Mouse (Mus musculus): ENCODE results near the gene Olfr455. TPM values are rescaled to one million over a fixed set of nuclear protein-coding genes. Genes with fewer than 3 reads are reported as not detected.

The Olfr455 gene
- polyA plus RNA-seq, 1 experiment from 2014 or later: not detected

DNA sequence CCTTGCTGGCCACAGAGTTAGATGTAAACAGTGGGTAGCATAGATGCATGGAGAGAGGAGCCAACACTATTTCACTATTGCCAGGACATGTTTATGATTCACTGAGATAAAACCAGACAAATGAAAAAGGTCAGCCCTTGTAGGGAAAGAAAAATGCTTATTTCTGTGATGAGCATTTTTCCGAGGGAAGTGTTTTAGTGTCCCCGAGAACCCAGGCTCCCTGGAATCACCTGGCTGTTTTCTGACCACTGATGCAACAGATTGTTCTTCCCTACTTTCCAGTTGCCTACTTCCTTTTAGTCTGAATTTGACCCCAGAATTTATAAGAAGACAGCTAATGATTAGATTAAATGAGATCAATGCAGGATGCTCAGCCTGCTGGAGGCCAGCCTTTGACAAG is 1.2 kb downstream of the Olfr455 start:
- WGBS: 85% methylated on average over 2 of the region's 2 CpGs

DNA sequence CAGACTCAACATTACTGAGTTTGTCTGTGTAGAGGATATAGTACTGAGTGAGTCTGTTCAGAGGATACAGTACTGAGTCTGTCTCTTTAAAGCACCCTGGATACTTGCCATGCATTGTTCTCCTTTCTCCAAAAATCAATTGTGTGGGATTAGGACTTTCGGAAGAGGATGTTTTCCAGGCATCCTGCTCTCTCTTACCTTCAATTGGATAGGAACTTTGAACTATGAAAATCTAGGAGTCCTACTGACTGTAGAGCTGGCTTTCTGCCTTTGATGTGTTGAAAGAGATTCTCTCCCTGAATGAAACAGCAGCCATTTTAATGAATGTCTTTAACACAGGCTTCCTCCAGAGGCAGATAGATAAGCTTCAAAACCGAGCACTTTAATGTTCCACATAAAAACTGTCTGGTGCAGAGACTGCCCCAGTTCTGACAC is 1.9 kb downstream of the Olfr455 start:
- H3K36me3 ChIP-seq: no peaks in the 10 kb centered on the region
- H3K4me3 ChIP-seq: no peak overlapping the region
- H3K9ac ChIP-seq: no peak overlapping the region
- no peaks in the 10 kb centered on the region for H3K9me3 ChIP-seq
- no peak overlapping the region for H3K4me2 ChIP-seq (replicated peaks)
- 65% methylated on average over 2 of the region's 2 CpGs for WGBS
- no peak for ATAC-seq (ENCODE audit: insufficient number of reproducible peaks, insufficient read depth, low FRiP score, low TSS enrichment)
- 0 out of 2 replicates have a peak, but pooled peaks cover 4% of the 10 kb centered on the region for H3K4me1 ChIP-seq
- no peaks in the 10 kb centered on the region for H3K27me3 ChIP-seq
- H3K27ac ChIP-seq: no peak overlapping the region

More for the DNA sequence above, 1.2 kb downstream of the Olfr455 start:
- Histone ChIP-seq H3K4me1 (0 out of 2 replicates have a peak, but pooled peaks cover 4% of the 10 kb centered on the region), H3K27me3 (no peaks in the 10 kb centered on the region), H3K36me3 (no peaks in the 10 kb centered on the region), H3K9ac (no peak overlapping the region), H3K4me3 (no peak overlapping the region), H3K27ac (no peak overlapping the region), H3K4me2 (replicated peaks) (no peak overlapping the region), H3K9me3 (no peaks in the 10 kb centered on the region)
- no peak for ATAC-seq (ENCODE audit: insufficient number of reproducible peaks, insufficient read depth, low FRiP score, low TSS enrichment)

DNA sequence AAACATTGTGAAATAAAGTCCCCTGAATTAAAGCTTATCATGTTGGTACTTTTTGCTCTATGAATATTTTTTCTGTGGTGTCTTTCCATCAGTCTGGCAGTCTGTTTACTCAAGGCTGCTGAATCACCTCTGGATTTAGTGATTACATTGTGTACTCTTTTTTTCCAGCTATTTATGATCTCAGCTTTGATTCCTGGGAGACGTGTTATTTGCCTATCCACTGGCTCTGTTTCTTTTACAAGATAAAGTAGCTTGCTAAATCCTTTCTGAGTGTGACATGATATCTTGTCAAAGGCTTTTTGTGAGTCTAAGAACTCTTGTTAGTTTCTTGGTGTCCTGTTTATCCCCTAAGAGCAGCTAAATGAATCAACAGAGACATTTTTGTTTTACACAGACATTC is 2.5 kb downstream of the Olfr455 start:
- WGBS: 57% methylated on average over 1 of the region's 1 CpGs
- H3K9ac ChIP-seq: no peak overlapping the region
- no peaks in the 10 kb centered on the region for H3K36me3 ChIP-seq
- no peaks in the 10 kb centered on the region for H3K27me3 ChIP-seq
- ATAC-seq (ENCODE audit: insufficient number of reproducible peaks, insufficient read depth, low FRiP score, low TSS enrichment): no peak
- no peak overlapping the region for H3K4me3 ChIP-seq
- no peak overlapping the region for H3K27ac ChIP-seq
- no peak overlapping the region for H3K4me2 ChIP-seq (replicated peaks)
- H3K9me3 ChIP-seq: no peaks in the 10 kb centered on the region
- 0 out of 2 replicates have a peak, but pooled peaks cover 4% of the 10 kb centered on the region for H3K4me1 ChIP-seq

DNA sequence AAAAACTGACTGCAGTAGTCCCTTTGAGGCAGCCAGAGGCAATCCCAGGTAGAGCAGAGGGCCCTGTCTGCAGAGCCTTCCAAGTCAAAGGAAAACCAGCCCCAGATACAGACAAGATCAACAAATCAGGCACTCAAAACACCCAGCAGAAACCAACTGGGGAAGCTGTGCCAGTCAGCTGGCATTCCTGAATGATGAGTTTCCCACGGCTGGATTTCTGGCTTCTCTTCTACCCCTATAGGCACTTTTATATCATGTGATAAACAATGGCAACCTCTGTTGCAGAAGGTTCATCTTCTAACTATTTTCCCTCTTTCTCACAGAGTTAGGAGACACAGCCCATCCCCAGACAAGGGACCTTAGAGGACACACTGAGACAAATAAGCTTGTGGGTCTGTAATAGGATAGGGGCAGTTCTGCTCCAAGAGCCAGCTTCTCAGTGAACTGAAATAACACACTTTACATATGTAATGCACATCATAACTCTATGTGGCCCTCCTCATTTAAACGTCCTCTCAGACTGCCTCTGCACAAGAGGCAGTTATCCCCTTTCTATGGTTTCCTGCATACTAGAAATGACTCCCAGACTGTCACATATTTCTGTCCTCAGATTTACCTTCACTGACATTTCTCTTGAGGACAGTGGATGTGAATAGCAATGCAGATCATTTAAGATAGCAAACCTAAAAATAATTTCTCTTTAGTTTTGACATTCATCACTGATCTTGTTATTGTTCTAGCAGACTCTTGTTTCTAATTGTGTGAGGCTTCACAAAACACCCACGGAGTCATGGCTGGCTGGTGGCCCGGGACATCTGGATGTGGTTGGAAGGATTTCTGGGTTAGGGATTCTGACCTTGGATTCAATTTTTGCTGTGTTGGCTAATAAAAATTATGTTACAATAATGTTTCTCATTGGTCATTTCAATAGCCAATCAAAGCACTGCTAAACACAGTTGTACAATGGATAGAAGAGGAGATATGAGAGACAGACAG is 5.1 kb downstream of the Olfr455 start:
- Histone ChIP-seq H3K27me3 (no peaks in the 10 kb centered on the region), H3K9me3 (no peaks in the 10 kb centered on the region), H3K36me3 (no peaks in the 10 kb centered on the region), H3K4me1 (0 out of 2 replicates have a peak, but pooled peaks cover 4% of the 10 kb centered on the region), H3K4me3 (no peak overlapping the region), H3K9ac (no peak overlapping the region), H3K27ac (no peak overlapping the region), H3K4me2 (replicated peaks) (no peak overlapping the region)
- 40% methylated on average over 4 of the region's 4 CpGs for WGBS
- ATAC-seq (ENCODE audit: insufficient number of reproducible peaks, insufficient read depth, low FRiP score, low TSS enrichment): no peak

DNA sequence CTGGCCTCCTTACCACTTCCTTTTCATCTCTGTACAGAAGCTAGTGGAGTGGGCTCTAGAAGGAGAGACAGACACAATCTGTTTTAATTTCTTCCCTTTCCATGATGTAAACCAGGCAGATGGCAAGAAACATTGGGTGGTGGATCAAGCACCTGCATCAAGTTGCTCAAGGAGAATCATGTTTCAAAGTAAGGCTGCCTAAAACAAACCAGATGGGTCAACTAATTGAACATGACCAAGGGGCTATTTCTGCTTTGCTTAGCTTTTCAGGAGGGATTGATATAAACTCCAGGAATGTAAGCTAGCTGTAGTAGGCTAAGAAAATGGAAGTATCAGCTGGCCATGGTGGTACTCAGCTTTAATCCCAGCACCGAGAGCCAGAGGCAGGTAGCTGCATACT is 6.7 kb downstream of the Olfr455 start:
- H3K27me3 ChIP-seq: no peaks in the 10 kb centered on the region
- no peak overlapping the region for H3K4me3 ChIP-seq
- WGBS: 22% methylated on average over 1 of the region's 1 CpGs
- no peak overlapping the region for H3K9ac ChIP-seq
- H3K27ac ChIP-seq: no peak overlapping the region
- no peak overlapping the region for H3K4me2 ChIP-seq (replicated peaks)
- ATAC-seq (ENCODE audit: insufficient number of reproducible peaks, insufficient read depth, low FRiP score, low TSS enrichment): no peak
- 0 out of 2 replicates have a peak, but pooled peaks cover 4% of the 10 kb centered on the region for H3K4me1 ChIP-seq
- no peaks in the 10 kb centered on the region for H3K9me3 ChIP-seq
- H3K36me3 ChIP-seq: no peaks in the 10 kb centered on the region

DNA sequence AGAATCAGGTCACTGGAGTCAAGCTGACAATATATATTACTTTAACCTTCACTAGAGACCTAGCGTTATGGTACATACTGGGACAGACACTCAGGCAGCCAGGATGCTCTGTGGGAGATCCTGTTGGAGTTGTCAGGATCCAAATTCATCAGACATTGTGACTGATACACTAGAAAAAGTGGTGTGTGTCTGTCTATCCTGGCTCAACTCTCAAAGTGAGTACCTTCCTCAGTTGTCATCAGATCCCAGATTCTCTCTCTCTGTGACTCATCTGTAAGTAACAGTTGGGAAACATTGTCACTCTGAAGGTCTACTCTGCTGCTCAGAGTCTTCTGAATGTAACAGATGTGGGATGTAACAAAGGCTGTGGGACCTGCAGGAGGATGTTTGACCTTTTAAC is 7.7 kb downstream of the Olfr455 start:
- 91% methylated on average over 1 of the region's 1 CpGs for WGBS
- H3K4me1 ChIP-seq: 0 out of 2 replicates have a peak, but pooled peaks cover 4% of the 10 kb centered on the region

DNA sequence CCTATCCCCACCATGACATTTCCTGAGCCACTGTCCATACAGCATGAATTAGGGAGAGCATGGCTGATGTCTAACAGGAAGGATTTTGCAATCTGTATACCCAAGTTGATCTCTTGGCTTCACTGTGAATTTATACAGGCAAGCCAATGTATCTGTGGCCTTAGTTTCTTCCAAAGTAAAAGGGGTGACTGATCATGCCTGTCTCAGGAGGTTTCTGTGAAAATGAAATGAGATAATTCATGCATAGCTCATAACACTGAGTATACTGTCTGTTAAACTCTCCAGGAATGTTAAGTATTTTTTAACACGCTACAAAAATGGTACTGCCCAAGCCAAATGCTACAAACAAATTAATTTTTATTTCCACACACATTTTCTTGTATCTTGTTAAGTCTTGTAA is 33.9 kb downstream of the Olfr455 start:
- no peak overlapping the region for H3K9ac ChIP-seq
- H3K27ac ChIP-seq: no peak overlapping the region
- H3K36me3 ChIP-seq: no peaks in the 10 kb centered on the region
- WGBS: 79% methylated on average over 1 of the region's 1 CpGs
- no peak for ATAC-seq (ENCODE audit: insufficient number of reproducible peaks, insufficient read depth, low FRiP score, low TSS enrichment)
- no peaks in the 10 kb centered on the region for H3K4me1 ChIP-seq
- H3K4me2 ChIP-seq (replicated peaks): no peak overlapping the region
- H3K9me3 ChIP-seq: no peaks in the 10 kb centered on the region
- H3K27me3 ChIP-seq: no peaks in the 10 kb centered on the region
- H3K4me3 ChIP-seq: no peak overlapping the region

More for the DNA sequence above, 7.7 kb downstream of the Olfr455 start:
- no peak overlapping the region for H3K27ac ChIP-seq
- no peak overlapping the region for H3K9ac ChIP-seq
- no peaks in the 10 kb centered on the region for H3K27me3 ChIP-seq
- no peak overlapping the region for H3K4me3 ChIP-seq
- H3K9me3 ChIP-seq: no peaks in the 10 kb centered on the region
- no peak overlapping the region for H3K4me2 ChIP-seq (replicated peaks)
- no peak for ATAC-seq (ENCODE audit: insufficient number of reproducible peaks, insufficient read depth, low FRiP score, low TSS enrichment)
- no peaks in the 10 kb centered on the region for H3K36me3 ChIP-seq

DNA sequence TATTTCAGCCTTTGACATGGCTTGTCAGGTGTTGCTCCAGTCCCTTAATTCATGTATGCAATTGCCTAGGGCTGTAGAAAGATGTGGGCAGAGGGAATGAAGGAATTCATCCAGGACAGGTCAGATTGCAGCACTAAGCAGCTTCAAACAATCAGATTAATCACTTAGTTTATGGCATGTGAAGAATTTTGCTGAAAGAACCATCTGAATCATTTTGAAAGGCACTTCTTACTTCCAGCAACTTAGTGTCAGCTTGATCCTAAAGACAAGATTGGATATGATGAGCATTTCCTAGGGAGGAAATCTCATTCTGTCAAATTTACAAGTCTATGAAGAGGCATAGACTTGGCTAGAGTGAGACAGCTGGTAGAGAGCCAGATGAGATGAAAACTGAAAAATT is 38.1 kb downstream of the Olfr455 start:
- no peak overlapping the region for H3K9ac ChIP-seq
- H3K27me3 ChIP-seq: no peaks in the 10 kb centered on the region
- H3K27ac ChIP-seq: no peak overlapping the region
- no peak overlapping the region for H3K4me3 ChIP-seq
- no peaks in the 10 kb centered on the region for H3K4me1 ChIP-seq
- no peaks in the 10 kb centered on the region for H3K36me3 ChIP-seq
- ATAC-seq (ENCODE audit: insufficient number of reproducible peaks, insufficient read depth, low FRiP score, low TSS enrichment): no peak
- no peak overlapping the region for H3K4me2 ChIP-seq (replicated peaks)
- no peaks in the 10 kb centered on the region for H3K9me3 ChIP-seq

DNA sequence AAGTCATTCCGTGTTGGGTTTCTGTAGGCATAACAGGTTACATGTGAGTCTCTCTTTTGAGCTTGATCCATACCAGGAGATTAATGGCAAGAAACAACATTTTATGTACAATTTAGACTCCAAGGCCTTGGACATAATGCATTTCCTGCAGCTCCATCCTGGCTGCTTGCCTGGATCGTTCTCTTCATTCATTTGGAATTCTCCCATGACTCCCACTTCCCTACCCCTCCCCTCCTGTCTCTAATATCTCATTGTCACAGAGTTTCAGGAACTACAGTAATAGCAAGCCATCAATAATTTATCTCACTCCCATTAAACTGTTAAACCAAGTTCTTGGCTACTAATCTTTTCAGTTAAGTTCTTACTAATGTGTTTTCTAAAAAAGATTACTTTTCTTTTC is 43.9 kb downstream of the Olfr455 start:
- no peak for ATAC-seq (ENCODE audit: insufficient number of reproducible peaks, insufficient read depth, low FRiP score, low TSS enrichment)
- Histone ChIP-seq H3K36me3 (no peaks in the 10 kb centered on the region), H3K9me3 (no peaks in the 10 kb centered on the region), H3K4me2 (replicated peaks) (no peak overlapping the region), H3K4me1 (no peaks in the 10 kb centered on the region), H3K27ac (no peak overlapping the region), H3K9ac (no peak overlapping the region), H3K4me3 (no peak overlapping the region), H3K27me3 (no peaks in the 10 kb centered on the region)
- WGBS: 82% methylated on average over 2 of the region's 2 CpGs

DNA sequence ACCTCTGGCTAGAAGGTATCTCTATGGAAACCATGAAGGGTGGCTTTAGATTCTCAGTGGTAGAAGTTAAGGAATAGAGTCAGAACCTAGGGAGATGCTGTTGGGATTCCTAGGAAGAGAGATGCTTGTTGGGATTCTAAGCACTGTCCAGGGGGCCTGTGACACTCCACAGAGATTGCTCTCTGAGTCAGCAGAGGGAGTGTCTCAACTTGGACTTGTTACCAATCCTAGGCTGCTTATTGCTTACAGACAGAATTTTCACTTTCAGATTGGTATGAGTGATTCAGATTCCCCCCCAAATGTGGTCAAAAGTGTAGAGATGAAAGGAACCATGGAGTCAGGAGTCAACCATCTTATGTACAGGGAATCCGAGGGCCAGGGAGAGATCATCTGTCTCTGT is 57.7 kb downstream of the Olfr455 start:
- Histone ChIP-seq H3K4me2 (replicated peaks) (no peak overlapping the region), H3K9me3 (no peaks in the 10 kb centered on the region), H3K27me3 (no peaks in the 10 kb centered on the region), H3K4me3 (no peak overlapping the region), H3K36me3 (no peaks in the 10 kb centered on the region), H3K4me1 (no peaks in the 10 kb centered on the region), H3K27ac (no peak overlapping the region), H3K9ac (no peak overlapping the region)
- no peak for ATAC-seq (ENCODE audit: insufficient number of reproducible peaks, insufficient read depth, low FRiP score, low TSS enrichment)
- 76% methylated on average over 1 of the region's 1 CpGs for whole genome bisulfite sequencing

DNA sequence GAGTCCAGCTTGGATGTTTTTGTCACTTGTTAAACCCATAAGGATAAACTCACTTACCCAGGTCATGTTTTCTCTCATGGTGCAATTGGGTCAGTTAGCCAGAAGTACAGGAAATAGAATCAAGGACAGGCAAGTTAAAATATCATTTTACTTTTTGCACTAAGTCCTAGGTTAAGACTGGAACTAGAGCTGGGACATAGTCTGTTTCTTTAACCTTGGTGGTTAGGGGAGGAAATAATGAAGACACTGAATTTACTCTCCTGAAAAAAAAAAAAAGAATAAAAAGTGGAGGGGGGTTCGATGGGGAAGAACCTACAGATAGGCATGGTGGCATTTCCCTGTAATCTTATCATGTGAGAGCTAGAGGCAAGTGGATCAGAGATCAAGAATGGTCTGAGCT is 60.3 kb downstream of the Olfr455 start, which contains the start of gene Olfr456:
Gene Olfr456 (minus strand): TSS at position 101 of the 400 bp plus-strand sequence.
- 87% methylated on average over 1 of the region's 1 CpGs for WGBS
- Histone ChIP-seq H3K36me3 (no peaks in the 10 kb centered on the region), H3K27ac (no peak within 1 kb of the TSS), H3K9me3 (no peaks in the 10 kb centered on the region), H3K4me3 (no peak within 1 kb of the TSS), H3K9ac (no peak within 1 kb of the TSS), H3K4me1 (no peaks in the 10 kb centered on the region), H3K4me2 (replicated peaks) (no peak within 1 kb of the TSS), H3K27me3 (no peaks in the 10 kb centered on the region)
- ATAC-seq (ENCODE audit: insufficient number of reproducible peaks, insufficient read depth, low FRiP score, low TSS enrichment): no peak
